Mouse (Mus musculus) CD4-positive, CD25-positive, alpha-beta regulatory T cell (primary cell): Measurements from ENCODE around the gene Cstf2t. TPM values are rescaled to one million over a fixed set of nuclear protein-coding genes. Genes with fewer than 3 reads are reported as not detected.

Experiments used
- polyA plus RNA-seq: library from polyadenylated mRNA; unstranded; fragments of 100-300 nt; shearing (Covaris generic); gene quantifications from one replicate; pipeline ENCODE4 v1.2.1, GENCODE M21; 2017

The Cstf2t gene
- polyA plus RNA-seq: 34.7 TPM

DNA sequence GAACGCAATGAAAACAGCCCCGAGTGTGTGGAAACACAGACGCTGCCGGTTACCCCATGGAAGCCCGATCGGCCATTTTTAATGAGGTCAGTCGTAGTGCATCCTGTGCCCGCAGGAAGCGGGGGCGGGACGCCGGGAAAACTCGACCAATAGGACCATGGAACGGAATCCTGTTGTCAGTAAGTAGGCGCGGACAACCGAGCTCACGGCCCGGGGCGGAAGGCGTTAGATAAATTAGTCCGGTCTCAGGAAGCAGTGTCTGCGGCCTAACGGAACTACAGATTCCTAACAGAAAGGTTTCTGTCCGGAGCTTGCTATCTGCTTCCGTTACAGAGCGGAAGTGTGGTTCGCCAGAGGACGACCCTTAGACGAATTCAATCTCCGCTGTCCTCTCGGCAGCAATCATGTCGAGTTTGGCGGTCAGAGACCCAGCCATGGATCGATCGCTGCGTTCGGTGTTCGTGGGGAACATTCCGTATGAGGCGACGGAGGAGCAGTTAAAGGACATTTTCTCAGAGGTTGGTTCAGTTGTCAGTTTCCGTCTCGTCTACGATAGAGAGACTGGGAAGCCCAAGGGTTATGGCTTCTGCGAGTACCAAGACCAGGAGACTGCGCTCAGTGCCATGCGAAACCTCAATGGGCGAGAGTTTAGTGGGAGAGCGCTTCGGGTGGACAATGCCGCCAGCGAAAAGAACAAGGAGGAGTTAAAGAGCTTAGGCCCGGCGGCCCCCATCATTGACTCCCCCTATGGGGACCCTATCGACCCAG is at the start of gene Cstf2t:
TSS of gene Cstf2t (plus strand) at position 176 of the 768 bp plus-strand sequence.

